Mouse (Mus musculus): ENCODE measurements around the gene Fam129c. TPM values are rescaled to one million over a fixed set of nuclear protein-coding genes. Genes with fewer than 3 reads are reported as not detected.
A peak's percentile ranks its signal among the peaks of the same experiment; 100 is the strongest.

Fam129c gene
- polyA plus RNA-seq, 1 experiment from 2014 or later, result 2.7 TPM

- WGBS, result 94% methylated on average over 4 of the region's 4 CpGs
- H3K27ac ChIP-seq (ENCODE audit: low read depth, low read length), result no peak overlapping the region
- no peak overlapping the region for H3K9ac ChIP-seq (ENCODE audit: low read depth, low read length)
- no peaks in the 10 kb centered on the region; the same call in 1 of the 2 replicates for H3K36me3 ChIP-seq (ENCODE audit: control insufficient read depth, insufficient read depth, low read length)
- H3K4me3 ChIP-seq (ENCODE audit: low read length), result no peak overlapping the region
- H3K4me1 ChIP-seq (ENCODE audit: control insufficient read depth, insufficient read depth, low read length), result peaks cover 13% of the 10 kb centered on the region
- H3K4me2 ChIP-seq (replicated peaks; ENCODE audit: low read depth, low read length), result no peak overlapping the region
- H3K27me3 ChIP-seq (ENCODE audit: control insufficient read depth, insufficient read depth, low read length), result no peaks in the 10 kb centered on the region
- H3K9me3 ChIP-seq (ENCODE audit: control insufficient read depth, low read length), result no peaks in the 10 kb centered on the region
- no peak for ATAC-seq (ENCODE audit: low FRiP score, low TSS enrichment)
Observed at GRCm38 (mm10) chr8:71594324-71594722, 3.1 kb upstream of the Fam129c start.

- Histone ChIP-seq H3K9ac (ENCODE audit: low read depth, low read length) (no peak overlapping the region), H3K4me2 (replicated peaks; ENCODE audit: low read depth, low read length) (peak overlapping the region; percentile 15; the same call in 1 of the 2 replicates), H3K4me3 (ENCODE audit: low read length) (no peak overlapping the region), H3K27me3 (ENCODE audit: control insufficient read depth, insufficient read depth, low read length) (no peaks in the 10 kb centered on the region), H3K36me3 (ENCODE audit: control insufficient read depth, insufficient read depth, low read length) (no peaks in the 10 kb centered on the region; the same call in 1 of the 2 replicates), H3K4me1 (ENCODE audit: control insufficient read depth, insufficient read depth, low read length) (peaks cover 12% of the 10 kb centered on the region), H3K9me3 (ENCODE audit: control insufficient read depth, low read length) (no peaks in the 10 kb centered on the region), H3K27ac (ENCODE audit: low read depth, low read length) (no peak overlapping the region)
- 8% methylated on average over 27 of the region's 27 CpGs for WGBS
- ATAC-seq (ENCODE audit: low FRiP score, low TSS enrichment), result peak; percentile 26; the same call in 1 of the 2 replicates
Observed at GRCm38 (mm10) chr8:71595862-71596261, 1.6 kb upstream of the Fam129c start.

- H3K27ac ChIP-seq (ENCODE audit: low read depth, low read length), result no peak overlapping the region
- ATAC-seq (ENCODE audit: low FRiP score, low TSS enrichment), result no peak
- no peak overlapping the region; the same call in 1 of the 2 replicates for H3K9ac ChIP-seq (ENCODE audit: low read depth, low read length)
- no peaks in the 10 kb centered on the region for H3K27me3 ChIP-seq (ENCODE audit: control insufficient read depth, insufficient read depth, low read length)
- H3K36me3 ChIP-seq (ENCODE audit: control insufficient read depth, insufficient read depth, low read length), result no peaks in the 10 kb centered on the region; the same call in 1 of the 2 replicates
- no peak overlapping the region for H3K4me2 ChIP-seq (replicated peaks; ENCODE audit: low read depth, low read length)
- no peaks in the 10 kb centered on the region for H3K9me3 ChIP-seq (ENCODE audit: control insufficient read depth, low read length)
- H3K4me3 ChIP-seq (ENCODE audit: low read length), result no peak overlapping the region
- H3K4me1 ChIP-seq (ENCODE audit: control insufficient read depth, insufficient read depth, low read length), result peaks cover 8% of the 10 kb centered on the region; the same call in 1 of the 2 replicates
- 53% methylated on average over 6 of the region's 6 CpGs for WGBS
Observed at GRCm38 (mm10) chr8:71596384-71596783, 1.1 kb upstream of the Fam129c start.

GRCm38 (mm10) chr8:71596798-71597197, 650 bp upstream of the Fam129c start:
- H3K27ac ChIP-seq (ENCODE audit: low read depth, low read length), result no peak overlapping the region
- H3K36me3 ChIP-seq (ENCODE audit: control insufficient read depth, insufficient read depth, low read length), result no peaks in the 10 kb centered on the region; the same call in 1 of the 2 replicates
- peaks cover 4% of the 10 kb centered on the region for H3K27me3 ChIP-seq (ENCODE audit: control insufficient read depth, insufficient read depth, low read length)
- ATAC-seq (ENCODE audit: low FRiP score, low TSS enrichment), result no peak
- WGBS, result 85% methylated on average over 4 of the region's 4 CpGs
- H3K4me3 ChIP-seq (ENCODE audit: low read length), result no peak overlapping the region
- H3K4me1 ChIP-seq (ENCODE audit: control insufficient read depth, insufficient read depth, low read length), result peaks cover 8% of the 10 kb centered on the region; the same call in 1 of the 2 replicates
- no peaks in the 10 kb centered on the region for H3K9me3 ChIP-seq (ENCODE audit: control insufficient read depth, low read length)
- no peak overlapping the region for H3K9ac ChIP-seq (ENCODE audit: low read depth, low read length)
- H3K4me2 ChIP-seq (replicated peaks; ENCODE audit: low read depth, low read length), result no peak overlapping the region

- no peak overlapping the region for H3K4me2 ChIP-seq (replicated peaks; ENCODE audit: low read depth, low read length)
- H3K4me1 ChIP-seq (ENCODE audit: control insufficient read depth, insufficient read depth, low read length), result peaks cover 14% of the 10 kb centered on the region
- ATAC-seq (ENCODE audit: low FRiP score, low TSS enrichment), result no peak
- H3K9me3 ChIP-seq (ENCODE audit: control insufficient read depth, low read length), result no peaks in the 10 kb centered on the region
- H3K27me3 ChIP-seq (ENCODE audit: control insufficient read depth, insufficient read depth, low read length), result peaks cover 17% of the 10 kb centered on the region
- no peak overlapping the region for H3K4me3 ChIP-seq (ENCODE audit: low read length)
- no peak overlapping the region for H3K9ac ChIP-seq (ENCODE audit: low read depth, low read length)
- no peaks in the 10 kb centered on the region; the same call in 1 of the 2 replicates for H3K36me3 ChIP-seq (ENCODE audit: control insufficient read depth, insufficient read depth, low read length)
- no peak overlapping the region for H3K27ac ChIP-seq (ENCODE audit: low read depth, low read length)
Observed at GRCm38 (mm10) chr8:71598375-71598774, 927 bp downstream of the Fam129c start.

GRCm38 (mm10) chr8:71598841-71599240, 1.4 kb downstream of the Fam129c start:
- peaks cover 21% of the 10 kb centered on the region for H3K27me3 ChIP-seq (ENCODE audit: control insufficient read depth, insufficient read depth, low read length)
- H3K4me1 ChIP-seq (ENCODE audit: control insufficient read depth, insufficient read depth, low read length), result peaks cover 15% of the 10 kb centered on the region
- no peak overlapping the region for H3K4me2 ChIP-seq (replicated peaks; ENCODE audit: low read depth, low read length)
- no peak overlapping the region for H3K9ac ChIP-seq (ENCODE audit: low read depth, low read length)
- no peak overlapping the region for H3K27ac ChIP-seq (ENCODE audit: low read depth, low read length)
- ATAC-seq (ENCODE audit: low FRiP score, low TSS enrichment), result no peak
- WGBS, result 89% methylated on average over 5 of the region's 5 CpGs
- H3K36me3 ChIP-seq (ENCODE audit: control insufficient read depth, insufficient read depth, low read length), result no peaks in the 10 kb centered on the region; the same call in 1 of the 2 replicates
- no peak overlapping the region for H3K4me3 ChIP-seq (ENCODE audit: low read length)
- H3K9me3 ChIP-seq (ENCODE audit: control insufficient read depth, low read length), result no peaks in the 10 kb centered on the region

- peaks cover 15% of the 10 kb centered on the region for H3K4me1 ChIP-seq (ENCODE audit: control insufficient read depth, insufficient read depth, low read length)
- no peaks in the 10 kb centered on the region for H3K36me3 ChIP-seq (ENCODE audit: control insufficient read depth, insufficient read depth, low read length)
- H3K4me2 ChIP-seq (replicated peaks; ENCODE audit: low read depth, low read length), result peak overlapping the region; percentile 63
- no peak overlapping the region for H3K27ac ChIP-seq (ENCODE audit: low read depth, low read length)
- peaks cover 24% of the 10 kb centered on the region for H3K27me3 ChIP-seq (ENCODE audit: control insufficient read depth, insufficient read depth, low read length)
- H3K9me3 ChIP-seq (ENCODE audit: control insufficient read depth, low read length), result no peaks in the 10 kb centered on the region
- peak; percentile 14 for ATAC-seq (ENCODE audit: low FRiP score, low TSS enrichment)
- peak overlapping the region; percentile 29 for H3K4me3 ChIP-seq (ENCODE audit: low read length)
- 3% methylated on average over 64 of the region's 65 CpGs for WGBS
- peak overlapping the region; percentile 50 for H3K9ac ChIP-seq (ENCODE audit: low read depth, low read length)
Observed at GRCm38 (mm10) chr8:71601939-71602665, 4.7 kb downstream of the Fam129c start.

GRCm38 (mm10) chr8:71602666-71603334, 5.4 kb downstream of the Fam129c start:
- Histone ChIP-seq H3K27me3 (ENCODE audit: control insufficient read depth, insufficient read depth, low read length) (peaks cover 24% of the 10 kb centered on the region), H3K9me3 (ENCODE audit: control insufficient read depth, low read length) (no peaks in the 10 kb centered on the region), H3K4me2 (replicated peaks; ENCODE audit: low read depth, low read length) (peak overlapping the region; percentile 63), H3K36me3 (ENCODE audit: control insufficient read depth, insufficient read depth, low read length) (no peaks in the 10 kb centered on the region), H3K27ac (ENCODE audit: low read depth, low read length) (no peak overlapping the region), H3K4me1 (ENCODE audit: control insufficient read depth, insufficient read depth, low read length) (peaks cover 15% of the 10 kb centered on the region), H3K4me3 (ENCODE audit: low read length) (peak overlapping the region; percentile 29), H3K9ac (ENCODE audit: low read depth, low read length) (peak overlapping the region; percentile 50)
- WGBS, result 1% methylated on average over 32 of the region's 32 CpGs
- peak; percentile 84 for ATAC-seq (ENCODE audit: low FRiP score, low TSS enrichment)

GRCm38 (mm10) chr8:71604021-71604420, 6.6 kb downstream of the Fam129c start:
- H3K4me2 ChIP-seq (replicated peaks; ENCODE audit: low read depth, low read length), result no peak overlapping the region
- no peaks in the 10 kb centered on the region for H3K36me3 ChIP-seq (ENCODE audit: control insufficient read depth, insufficient read depth, low read length)
- H3K27me3 ChIP-seq (ENCODE audit: control insufficient read depth, insufficient read depth, low read length), result peaks cover 24% of the 10 kb centered on the region
- no peak for ATAC-seq (ENCODE audit: low FRiP score, low TSS enrichment)
- no peak overlapping the region for H3K4me3 ChIP-seq (ENCODE audit: low read length)
- no peak overlapping the region for H3K9ac ChIP-seq (ENCODE audit: low read depth, low read length)
- 61% methylated on average over 7 of the region's 7 CpGs for WGBS
- no peak overlapping the region for H3K27ac ChIP-seq (ENCODE audit: low read depth, low read length)
- H3K4me1 ChIP-seq (ENCODE audit: control insufficient read depth, insufficient read depth, low read length), result peaks cover 15% of the 10 kb centered on the region
- H3K9me3 ChIP-seq (ENCODE audit: control insufficient read depth, low read length), result no peaks in the 10 kb centered on the region
